Mouse (Mus musculus): ENCODE measurements around the gene Gmnn.
"Not testable (repeated sequence)": the region's sequence is repeated elsewhere in the genome, so short reads cannot be mapped to it uniquely, and the experiment has no call there.

The Gmnn gene

DNA sequence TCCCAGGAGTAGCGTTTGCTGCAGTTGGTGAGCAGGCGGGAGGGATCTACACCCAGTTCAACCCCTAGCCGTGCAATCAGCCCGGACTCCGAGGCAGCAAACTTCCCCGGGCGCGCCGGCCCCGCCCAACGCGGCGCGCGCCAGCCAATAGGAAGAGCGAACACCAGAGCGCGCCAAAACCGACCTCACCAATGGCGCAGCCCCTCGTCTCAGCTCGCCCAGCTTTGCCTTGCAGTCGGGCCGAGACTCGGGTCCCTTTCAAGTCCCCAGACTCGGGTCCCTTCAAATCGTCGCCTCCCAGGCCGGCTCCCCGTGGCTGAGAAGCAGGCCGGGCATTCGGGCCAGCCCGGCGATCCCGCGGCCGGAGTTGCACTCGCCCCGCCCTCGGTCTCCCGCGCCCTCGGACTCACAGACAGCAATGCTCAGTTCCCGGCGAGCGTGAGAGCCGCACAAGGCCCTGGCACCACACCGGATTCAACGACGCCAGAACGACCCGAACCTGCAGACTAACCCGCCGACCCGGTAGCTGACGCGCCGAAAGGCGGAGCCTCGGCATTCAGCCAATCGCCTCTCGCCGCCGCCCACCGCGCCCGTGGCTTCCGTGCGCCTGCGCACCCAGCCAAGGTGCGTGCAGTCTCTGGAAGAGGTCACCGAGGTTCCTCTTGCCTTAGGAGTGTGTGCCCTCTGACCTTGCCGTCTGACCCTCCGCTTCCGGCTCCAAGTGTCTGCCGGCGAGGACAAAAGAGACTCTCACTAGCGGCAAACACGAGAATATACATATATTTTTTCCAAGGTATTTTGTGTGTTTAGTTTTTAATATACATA is at the start of gene Gmnn:
Gene Gmnn, minus strand, starts transcription at position 521 of the 825 bp plus-strand sequence.
- DNase-seq (ENCODE audit: low spot score) = peak; percentile 96

DNA sequence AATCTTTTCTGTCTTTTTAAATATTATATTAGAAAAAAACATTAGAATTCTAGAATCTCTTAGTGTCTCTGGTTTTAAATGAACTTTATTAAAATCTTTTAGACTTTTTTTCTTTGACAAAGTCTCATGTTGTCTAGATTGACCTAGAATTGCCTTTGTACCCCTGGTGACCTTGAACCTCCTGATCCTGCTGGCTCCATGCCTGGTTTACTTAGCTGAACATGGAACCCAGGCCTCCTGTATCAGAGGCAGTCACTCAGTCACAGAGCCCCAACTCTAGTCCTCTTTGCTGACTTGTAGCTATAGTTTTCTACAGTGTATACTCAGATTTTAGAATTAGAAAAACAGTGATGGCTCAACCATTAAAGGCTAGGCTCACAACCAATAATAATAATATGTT is 44.4 kb upstream of the Gmnn start:
- DNase-seq (ENCODE audit: low spot score) = no peak

DNA sequence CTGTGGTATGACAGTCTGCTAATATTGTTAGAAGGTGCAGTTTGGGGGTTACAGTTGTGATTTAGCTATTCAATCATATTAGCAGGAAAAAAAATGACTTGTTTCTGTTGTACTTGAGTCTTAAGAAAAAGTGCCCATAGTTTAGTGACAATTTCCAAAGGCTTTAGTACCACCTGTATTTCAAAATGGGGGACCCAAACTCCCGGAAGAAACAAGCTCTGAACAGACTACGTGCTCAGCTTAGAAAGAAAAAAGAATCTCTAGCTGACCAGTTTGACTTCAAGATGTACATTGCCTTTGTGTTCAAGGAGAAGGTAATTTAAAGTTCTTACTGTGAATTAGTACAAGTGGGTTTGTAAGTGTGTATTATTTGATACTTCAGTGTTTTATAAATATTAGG is 41.5 kb upstream of the Gmnn start:
- no peak for DNase-seq (ENCODE audit: low spot score)

DNA sequence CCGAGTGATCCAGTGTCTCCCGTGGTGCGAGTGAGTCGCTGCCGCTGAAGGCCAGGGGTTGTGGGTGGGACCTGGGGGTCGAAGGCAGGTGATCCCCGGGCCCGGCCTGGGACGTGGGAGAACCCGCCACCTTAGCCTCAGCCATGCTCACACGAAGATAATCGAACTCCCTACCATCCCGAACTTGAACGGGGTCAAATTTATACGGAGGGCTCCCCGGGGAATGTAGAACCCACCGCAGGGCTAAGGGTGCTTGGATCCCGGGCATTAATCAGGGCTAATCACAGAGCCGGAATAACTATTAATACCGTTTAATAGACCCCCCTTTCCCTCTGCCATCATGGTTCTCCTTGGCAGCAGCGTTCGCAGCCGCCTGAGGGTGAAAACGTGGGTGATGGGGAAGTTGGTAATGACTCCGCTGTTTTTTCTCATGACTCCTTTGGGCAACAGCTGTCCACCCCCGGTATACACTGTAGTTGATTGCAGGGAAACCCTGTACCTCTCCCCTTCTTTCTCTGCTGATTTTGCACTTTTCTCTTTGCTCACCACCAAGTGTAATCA is 40.5 kb upstream of the Gmnn start:
- peak; percentile 41 for DNase-seq (ENCODE audit: low spot score)

DNA sequence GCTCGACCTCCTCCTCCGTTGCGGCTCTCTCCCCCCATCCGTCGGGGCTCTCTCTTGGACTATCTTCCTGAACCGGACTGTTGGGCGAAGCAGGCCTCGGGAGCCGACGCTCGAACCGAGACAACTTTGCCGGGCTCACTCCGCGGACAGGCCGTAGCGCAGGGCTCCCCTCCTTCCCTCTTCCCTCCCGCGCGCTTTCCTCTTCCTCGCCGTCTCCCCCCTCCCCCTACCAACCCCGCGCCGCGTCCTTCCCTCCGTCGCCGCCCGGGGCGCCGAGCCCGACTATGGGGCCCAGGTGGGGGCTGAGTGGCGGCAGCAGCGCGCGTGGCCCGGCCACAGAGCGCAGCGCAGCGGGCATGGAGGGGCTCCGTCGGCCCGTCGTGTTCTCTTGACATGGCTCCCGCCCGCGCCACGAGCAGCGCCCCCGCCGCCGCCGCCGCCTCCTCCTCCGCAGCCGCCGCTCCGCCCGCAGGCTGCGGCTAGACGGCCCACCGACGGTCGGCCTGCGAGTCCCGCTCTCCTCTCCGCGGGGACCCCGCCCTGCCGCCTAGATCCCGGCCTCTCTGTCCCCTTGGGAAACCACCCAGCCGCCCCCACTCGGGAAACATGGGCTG is 39.7 kb upstream of the Gmnn start, which contains the start of gene BC005537:
Gene BC005537, plus strand, starts transcription at position 350 of the 614 bp plus-strand sequence.
- peak; percentile 68 for DNase-seq (ENCODE audit: low spot score)

DNA sequence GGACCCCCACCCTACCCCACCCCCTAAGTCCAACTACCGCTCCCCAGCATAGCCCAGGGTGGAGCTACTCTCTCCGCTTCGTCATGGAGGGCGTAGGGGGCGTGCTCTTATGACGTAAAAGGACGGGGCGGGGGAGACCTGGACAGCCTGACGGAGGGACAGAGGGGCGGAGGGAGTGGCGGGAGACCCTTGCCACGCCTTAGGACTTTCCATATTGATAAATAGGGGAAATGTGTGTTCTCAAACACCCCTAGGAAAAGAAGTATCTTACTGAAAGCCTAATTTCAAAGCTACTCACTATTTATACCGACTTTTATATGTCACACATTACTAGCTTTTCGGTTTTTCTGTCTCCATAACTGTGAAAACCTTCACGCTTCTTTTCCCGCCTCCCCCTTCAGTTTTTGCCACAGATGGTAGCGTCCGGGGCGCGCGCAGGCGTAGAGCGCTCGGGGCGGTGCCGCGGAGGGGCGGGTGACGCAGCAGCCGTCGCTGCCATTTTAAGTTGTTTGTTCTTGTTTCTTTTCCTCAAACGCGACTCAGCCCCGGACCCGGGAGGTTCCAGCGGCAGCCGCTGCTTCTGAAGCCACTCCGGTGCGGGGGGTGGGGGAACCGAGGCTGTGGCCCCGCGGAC is 39.1 kb upstream of the Gmnn start:
- peak; percentile 96 for DNase-seq (ENCODE audit: low spot score)

DNA sequence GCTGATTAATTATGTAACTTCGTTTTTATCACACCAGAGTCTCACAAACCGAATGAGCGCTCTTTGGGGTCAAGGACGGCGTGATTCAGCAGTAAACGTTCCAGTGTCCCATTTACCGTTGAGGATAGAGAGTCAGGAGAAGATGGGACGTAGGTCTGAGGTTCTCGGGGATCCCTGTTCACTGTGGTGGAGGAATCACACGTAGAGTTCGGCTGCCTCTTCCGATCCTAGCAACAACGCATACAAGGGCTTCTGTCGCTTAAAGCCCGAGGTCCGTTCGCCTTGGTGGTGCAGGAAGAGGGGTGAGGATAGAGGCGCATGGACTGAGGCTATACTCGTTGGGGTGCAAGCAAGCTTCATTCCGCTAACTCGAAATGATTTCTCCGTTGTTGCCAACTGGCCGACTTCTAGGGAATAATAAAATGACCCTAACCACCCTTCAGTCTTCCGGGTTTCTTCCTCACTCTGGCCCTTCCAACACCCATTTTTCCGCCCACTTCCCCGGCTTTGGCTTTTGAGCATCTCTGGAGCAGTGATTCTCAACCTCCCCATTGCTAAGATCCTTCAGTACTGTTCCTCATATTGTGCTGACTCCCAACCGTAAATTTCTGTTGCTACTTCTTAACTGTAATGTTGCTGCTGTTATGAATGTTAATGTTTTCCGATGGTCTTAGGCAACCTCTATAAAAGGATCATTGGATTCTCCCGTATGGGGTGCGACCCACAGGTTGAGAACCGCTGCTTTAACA is 38.4 kb upstream of the Gmnn start:
- peak; percentile 50 for DNase-seq (ENCODE audit: low spot score)

DNA sequence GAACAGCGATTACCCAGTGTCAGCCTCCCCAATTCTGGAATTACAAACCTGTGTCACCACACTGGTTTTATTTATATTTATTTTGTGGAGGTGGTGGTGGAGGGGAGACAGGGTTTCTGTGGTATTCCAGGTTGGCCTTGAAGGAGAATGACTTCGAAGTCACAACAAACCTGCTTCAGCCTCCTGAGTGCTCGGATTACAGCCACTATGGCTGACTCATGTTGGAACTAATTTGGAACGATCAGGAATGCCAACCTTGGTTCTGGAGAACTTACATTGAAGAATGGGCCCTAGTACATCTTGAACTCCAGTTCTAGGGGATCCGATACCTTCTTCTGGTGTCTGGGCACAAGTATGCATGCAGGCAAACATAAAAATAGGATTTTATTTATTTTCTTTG is 37.7 kb upstream of the Gmnn start:
- DNase-seq (ENCODE audit: low spot score) = peak; percentile 13

DNA sequence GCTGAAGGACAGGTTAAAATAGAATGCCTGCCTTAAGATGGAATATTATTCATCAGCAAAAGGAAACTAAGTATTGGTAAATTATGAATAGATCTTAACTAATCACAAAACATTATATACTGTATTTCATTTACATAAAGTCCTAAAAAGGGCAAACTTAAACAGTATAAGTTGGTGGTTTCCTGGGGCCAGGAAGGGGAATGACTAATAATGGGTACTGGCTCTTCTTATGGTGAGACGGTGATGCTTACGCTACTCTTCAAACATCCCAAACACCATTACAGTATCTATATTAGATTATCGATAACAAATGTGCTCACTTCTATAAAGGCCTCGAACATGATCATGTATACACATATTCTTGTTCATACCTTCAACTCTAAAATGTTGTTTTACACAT is 37.0 kb upstream of the Gmnn start:
- DNase-seq (ENCODE audit: low spot score) = no peak

DNA sequence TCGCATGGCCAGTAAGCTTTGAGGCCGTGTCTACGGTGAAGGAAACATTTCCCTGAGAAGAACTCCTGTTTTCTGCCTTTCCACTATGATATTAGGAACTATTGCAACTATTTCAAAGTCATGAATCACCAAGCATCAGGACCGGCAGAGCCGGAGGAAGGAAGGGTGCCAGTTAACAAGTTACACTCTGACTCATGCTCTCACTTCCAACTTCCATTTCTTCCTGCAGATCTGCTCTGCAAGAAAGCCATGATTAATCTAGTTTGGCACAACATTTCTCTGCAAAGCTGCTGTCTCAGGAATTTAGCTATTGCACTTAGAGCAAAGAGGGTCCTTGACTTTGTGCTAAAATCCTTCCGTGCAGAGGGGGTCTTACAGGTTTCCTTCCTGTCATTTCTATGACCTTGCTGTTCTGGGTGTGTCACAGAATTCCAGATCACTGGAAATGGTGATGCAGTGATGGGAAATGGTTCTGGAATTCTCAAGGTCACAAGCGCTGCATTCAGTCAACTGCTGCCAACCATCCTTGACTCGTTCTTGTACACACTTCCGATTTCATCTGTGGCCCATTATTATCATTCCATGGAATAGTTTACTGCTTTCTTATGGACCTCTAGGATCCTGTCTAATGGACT is 30.8 kb upstream of the Gmnn start:
- no peak for DNase-seq (ENCODE audit: low spot score)

DNA sequence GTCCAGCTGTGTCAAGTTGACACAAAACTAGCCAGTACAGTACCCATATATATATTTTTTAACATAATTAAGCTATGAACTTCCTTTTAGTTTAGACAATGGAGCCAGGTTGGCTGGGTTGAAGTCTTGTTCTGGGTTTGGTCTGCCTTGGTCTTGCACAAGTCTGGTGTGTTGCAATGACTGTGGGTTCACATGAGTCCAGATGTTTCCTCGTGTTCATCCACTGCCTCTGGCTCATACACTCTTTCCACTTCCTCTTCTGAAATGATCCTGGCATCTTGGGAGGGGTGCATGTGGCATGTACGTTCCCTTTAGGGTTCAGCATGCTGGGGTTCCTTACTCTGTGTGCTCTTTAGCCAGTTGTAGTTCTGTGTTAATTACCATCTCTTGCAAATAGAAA is 29.6 kb upstream of the Gmnn start:
- DNase-seq (ENCODE audit: low spot score) = no peak

DNA sequence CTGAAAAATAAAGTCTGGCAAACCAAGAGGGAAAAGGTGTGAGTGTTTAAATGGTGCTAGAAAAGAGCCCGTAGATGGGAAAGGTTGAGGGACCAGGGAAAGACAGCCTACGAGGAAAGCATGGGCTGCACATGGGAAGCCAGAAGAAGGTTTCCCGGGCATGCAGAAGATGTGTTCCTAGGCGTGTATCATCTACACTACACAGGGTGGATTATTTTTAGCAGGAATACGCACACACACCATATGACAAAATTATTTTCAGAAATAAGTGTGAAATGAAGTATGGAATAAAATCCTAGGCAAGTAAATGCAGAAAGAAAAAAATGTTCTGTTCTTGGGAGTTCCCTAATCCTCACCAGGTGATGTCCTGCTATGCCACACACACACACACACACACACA is 25.8 kb upstream of the Gmnn start:
- DNase-seq (ENCODE audit: low spot score) = no peak

DNA sequence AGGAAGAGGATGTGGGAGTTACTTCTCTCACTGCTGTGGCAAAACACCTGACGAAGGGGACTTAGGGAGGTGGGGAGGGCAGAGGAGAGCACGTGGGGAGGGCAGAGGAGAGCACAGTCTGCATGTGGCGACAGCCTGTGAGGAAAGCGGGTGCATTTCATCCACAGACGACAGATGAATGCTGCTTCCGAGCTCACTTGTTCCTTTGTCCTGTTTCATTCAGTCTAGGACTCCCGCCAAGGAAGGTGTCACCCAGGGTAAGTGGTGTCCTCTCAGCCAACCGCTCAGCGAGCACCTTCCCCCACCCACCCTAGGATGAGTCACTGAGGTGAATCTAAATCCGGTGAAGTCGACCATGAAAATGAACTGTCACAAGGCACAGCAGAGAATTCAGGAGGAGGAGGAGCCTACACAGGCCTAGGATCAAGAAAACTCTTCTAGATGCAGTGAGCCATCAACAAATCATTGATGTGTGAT is 24.3 kb upstream of the Gmnn start:
- DNase-seq (ENCODE audit: low spot score) = no peak

DNA sequence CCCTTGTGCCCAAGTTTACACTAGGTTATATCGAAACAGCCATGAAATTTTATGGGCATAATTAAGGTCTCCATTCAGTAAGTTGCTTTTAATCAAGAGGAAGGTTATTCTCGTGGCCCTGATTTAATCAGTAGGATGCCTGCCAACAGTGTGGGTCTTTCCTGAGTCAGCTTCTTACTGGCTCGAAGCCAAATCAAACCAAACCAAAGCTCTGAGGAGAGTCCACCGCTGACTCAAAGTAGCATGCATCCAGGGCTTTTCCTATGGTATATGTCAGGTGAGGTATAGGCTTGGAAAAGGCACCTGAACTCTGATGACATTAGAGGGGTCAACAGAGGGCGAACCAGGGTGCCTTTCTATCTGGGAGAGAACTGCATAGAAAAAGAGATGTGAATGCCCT is 20.2 kb upstream of the Gmnn start:
- DNase-seq (ENCODE audit: low spot score) = no peak

DNA sequence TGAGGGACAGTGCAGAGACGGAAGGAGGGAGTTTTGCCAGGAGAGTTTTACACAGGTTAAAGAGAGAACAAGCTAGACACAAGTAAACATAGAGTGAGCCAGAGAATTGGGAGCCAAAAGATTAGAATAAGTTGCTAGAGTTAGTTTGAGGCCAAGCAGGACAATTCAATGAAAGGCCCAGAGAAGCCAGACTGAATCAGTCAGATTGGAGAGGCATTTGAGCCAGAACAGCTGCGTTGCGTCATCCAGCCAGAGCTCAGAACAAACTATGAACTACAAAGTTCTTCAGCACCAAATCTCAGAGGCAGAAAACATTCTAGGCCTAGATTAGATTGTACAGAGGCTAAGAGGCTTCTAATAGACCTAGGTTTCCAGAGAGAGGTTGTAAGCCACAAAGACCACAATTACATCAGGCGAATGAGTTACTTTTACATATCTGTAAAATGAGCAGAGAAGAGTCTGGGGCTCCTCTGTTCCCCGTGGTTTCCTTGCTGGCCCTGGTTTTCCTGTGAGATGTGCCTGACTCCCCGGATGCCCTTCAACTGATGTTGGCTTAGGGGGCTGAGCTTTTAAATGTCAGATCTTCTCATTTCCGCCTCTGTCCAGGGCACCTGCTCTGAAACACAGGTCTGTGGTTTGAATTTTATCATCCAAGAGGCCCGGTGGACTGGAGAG is 17.1 kb upstream of the Gmnn start:
- no peak for DNase-seq (ENCODE audit: low spot score)

DNA sequence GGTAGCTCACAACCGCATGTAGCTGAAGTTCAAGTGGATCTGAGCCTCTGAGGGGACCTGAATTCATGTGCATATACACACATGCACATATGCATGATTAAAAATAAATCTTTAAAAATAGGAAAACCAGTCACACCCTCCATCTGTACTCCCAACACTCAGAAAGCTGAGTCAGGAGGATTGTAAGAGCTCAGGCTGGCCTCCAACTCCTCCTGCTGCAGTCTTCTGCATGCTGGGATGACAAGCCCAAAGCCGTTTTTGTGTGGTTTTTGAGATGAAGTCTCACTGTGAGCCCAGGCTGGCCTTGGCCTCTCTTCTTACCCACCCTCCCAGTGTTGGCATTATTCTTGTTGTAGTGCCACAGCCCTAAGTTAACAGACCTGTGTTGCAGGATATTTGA is 16.3 kb upstream of the Gmnn start:
- DNase-seq (ENCODE audit: low spot score) = no peak

DNA sequence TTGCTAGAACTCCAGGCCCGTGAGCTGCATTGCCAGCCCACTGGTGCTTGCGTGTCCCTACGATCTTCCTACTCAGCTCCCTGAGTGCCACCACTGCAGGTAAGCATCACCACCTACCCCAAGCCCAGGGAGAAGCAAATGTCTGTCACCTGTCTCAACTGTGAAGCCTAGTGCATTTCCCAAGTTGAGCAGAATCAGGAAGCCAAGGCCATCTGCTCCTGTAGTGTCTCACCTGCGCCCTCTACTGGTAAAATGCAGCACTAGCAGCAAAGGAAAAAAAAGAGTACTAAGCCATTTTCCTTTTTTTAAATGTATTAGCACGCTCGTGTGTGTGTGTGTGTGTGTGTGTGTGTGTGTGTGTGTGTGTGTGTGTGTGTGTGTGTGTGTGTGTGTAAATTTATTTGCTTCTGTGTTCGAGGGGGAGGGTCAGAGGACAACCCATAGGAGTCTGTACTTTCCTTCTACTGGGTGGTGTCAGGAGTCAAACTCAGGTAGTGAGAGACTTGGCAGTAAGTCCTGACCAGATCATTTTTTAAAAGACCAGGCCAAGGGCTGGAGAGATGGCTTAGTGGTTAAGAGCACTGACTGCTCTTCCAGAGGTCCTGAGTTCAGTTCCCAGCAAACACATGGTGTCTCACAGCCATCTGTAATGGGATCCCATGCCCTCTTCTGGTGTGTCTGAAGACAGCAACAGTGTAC is 14.6 kb upstream of the Gmnn start:
- peak; percentile 80 for DNase-seq (ENCODE audit: low spot score)

DNA sequence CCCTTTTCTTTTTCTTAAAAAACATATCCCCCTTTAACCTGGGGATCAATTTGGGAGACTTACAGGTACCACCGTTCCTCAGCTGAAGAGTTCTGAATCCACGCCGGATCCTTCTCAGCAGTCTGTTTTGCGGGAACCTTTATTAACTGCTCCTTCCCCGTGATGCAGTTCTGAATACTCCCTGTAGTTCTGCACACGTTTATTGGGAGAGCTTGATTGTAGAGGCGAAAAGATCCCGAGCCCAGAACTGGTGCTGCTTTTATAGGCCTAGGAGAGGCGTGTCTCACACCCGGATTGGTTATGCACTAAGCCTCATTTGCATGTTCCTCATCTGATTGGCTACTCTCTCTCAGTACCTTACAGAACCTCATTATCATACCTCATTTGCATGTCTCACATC is 9.8 kb upstream of the Gmnn start:
- not testable (repeated sequence) for DNase-seq (ENCODE audit: low spot score)

DNA sequence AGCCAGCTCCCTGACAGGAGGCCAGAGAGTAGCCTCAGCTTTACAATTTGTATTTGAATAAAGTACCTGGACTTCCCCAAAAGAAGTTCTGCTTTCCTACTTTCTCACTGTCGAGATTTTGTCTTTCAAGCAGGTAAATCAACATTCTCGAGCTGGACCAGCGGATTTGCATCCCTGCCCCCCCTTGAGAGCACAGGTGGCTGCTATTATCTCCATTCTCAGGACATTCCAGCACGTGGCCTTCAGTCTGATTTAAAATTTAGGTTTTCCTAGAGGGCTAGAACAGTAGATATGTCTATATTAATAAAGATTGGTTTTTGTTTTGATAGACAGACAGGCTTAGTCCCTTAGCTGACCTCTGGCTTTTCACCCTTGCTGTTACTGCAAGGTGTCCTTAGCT is 6.1 kb upstream of the Gmnn start:
- not testable (repeated sequence) for DNase-seq (ENCODE audit: low spot score)

DNA sequence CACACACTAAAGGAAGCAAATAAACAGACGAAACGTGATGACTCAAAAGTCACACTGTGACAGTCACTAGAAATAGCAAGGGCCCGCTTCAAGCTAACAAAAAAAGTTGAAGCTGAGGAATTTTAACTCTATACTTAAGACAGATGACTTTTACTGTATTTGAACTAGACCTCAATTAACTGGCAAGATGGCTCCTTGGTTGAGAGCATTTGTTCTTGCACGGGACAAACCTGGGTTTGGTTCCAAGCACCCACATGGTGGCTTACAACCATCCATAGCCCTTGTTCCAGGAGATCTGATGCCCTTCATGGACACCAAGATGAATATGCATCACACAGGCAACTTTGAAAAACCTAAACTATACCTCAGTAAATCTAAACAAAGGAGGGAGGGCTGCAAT is 531 bp upstream of the Gmnn start:
- DNase-seq (ENCODE audit: low spot score) = no peak

DNA sequence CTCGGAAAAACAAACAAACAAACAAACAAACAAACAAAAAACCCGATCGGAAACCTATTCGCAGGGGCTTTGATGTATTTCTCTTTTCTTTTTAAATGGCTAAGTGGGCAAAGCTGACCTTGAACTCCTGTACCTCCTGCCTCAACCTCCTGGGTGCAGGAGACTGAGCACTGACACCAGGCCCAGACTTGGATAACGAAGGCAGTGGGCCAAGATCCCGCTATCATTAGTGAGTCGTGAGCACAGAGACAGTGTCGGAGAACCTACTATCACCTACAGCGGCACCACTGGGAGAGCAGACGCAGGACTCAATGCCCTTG is 680 bp downstream of the Gmnn start:
- DNase-seq (ENCODE audit: low spot score) = no peak
